Mouse (Mus musculus) forebrain, embryonic 14.5 days (tissue): Measurements from ENCODE around the gene Dirc2. TPM values are rescaled to one million over a fixed set of nuclear protein-coding genes. Genes with fewer than 3 reads are reported as not detected.

Experiments used
- ATAC-seq: fragments of 200-750 bp; cut with Nextera tagmentation; 2 replicates; pipeline ENCODE4 v1.8.0; 2017; ENCODE audit warnings: mild to moderate bottlenecking, moderate library complexity
- DNase-seq: peaks from one replicate; pipeline ENCODE4 v3.0.0-alpha.2; 2015; ENCODE audit warnings: low spot score
- H3K27ac ChIP-seq: fragments of 300-500 bp; sonication (generic); 2 replicates; pipeline ENCODE4 v1.5.1; 2014; ENCODE audit warnings: low read depth, mild to moderate bottlenecking, control low read depth, low read length, moderate library complexity
- H3K27me3 ChIP-seq: fragments of 300-500 bp; sonication (generic); replicated peaks from 2 replicates; pipeline ENCODE4 v1.6.1; 2014; ENCODE audit warnings: low read length, control low read depth, mixed read lengths; ENCODE audit not compliant: control insufficient read depth, insufficient read depth
- H3K36me3 ChIP-seq: fragments of 300-500 bp; sonication (generic); 2 replicates; pipeline ENCODE4 v1.6.1; 2014; ENCODE audit warnings: low read length, control low read depth; ENCODE audit not compliant: control insufficient read depth, insufficient read depth
- H3K4me1 ChIP-seq: fragments of 300-500 bp; sonication (generic); 2 replicates; pipeline ENCODE4 v1.6.1; 2014; ENCODE audit warnings: antibody characterized with exemption, low read length, control low read depth; ENCODE audit not compliant: control insufficient read depth, insufficient read depth
- H3K4me2 ChIP-seq: fragments of 300-500 bp; sonication (generic); 2 replicates; pipeline ENCODE4 v1.6.1; 2014; ENCODE audit warnings: mild to moderate bottlenecking, control low read depth, low read length
- H3K4me3 ChIP-seq: fragments of 300-500 bp; sonication (generic); 2 replicates; pipeline ENCODE4 v1.5.1; 2014; ENCODE audit warnings: low read depth, low read length, control low read depth
- H3K9ac ChIP-seq: fragments of 300-500 bp; sonication (generic); 2 replicates; pipeline ENCODE4 v1.6.1; 2014; ENCODE audit warnings: mild to moderate bottlenecking, low read length, control low read depth, moderate library complexity
- H3K9me3 ChIP-seq: fragments of 300-500 bp; sonication (generic); replicated peaks from 2 replicates; pipeline ENCODE4 v1.6.1; 2016; ENCODE audit warnings: low read length, control low read depth, mixed read lengths; ENCODE audit not compliant: control insufficient read depth
- WGBS: fragments of 180-500 bp; shearing (Covaris S2); extraction: QIAGEN DNeasy Blood & Tissue Kit; methylation state at CpG from one replicate; pipeline ENCODE4 v1.1.7; 2014; 5-methylcytosine and 5-hydroxymethylcytosine counted together
- polyA plus RNA-seq: library from polyadenylated mRNA; unstranded; fragments of >200 nt; fragmentation: Nextera tagmentation; extraction: Ambion mirVana; gene quantifications from 2 replicates; pipeline ENCODE4 v1.2.1, GENCODE M21; 2014

Gene Dirc2
- polyA plus RNA-seq, result 40.7 and 46.1 TPM in 2 replicates

GRCm38 (mm10) chr16:35768785-35769642 is at the start of gene Dirc2:
Gene Dirc2 (minus strand): TSS chr16:35769356.
- H3K4me3 ChIP-seq, result peak within 1 kb of the TSS; percentile 87
- H3K9me3 ChIP-seq, result no peaks in the 10 kb centered on the region
- under 1% methylated on average over 66 of the region's 78 CpGs for WGBS
- H3K27me3 ChIP-seq, result no peaks in the 10 kb centered on the region
- peaks cover 24% of the 10 kb centered on the region for H3K4me1 ChIP-seq
- ATAC-seq (peak; percentile 87), DNase-seq (peak; percentile 82)
- H3K27ac ChIP-seq, result peak within 1 kb of the TSS; percentile 75; the same call in 1 of the 2 replicates
- peak within 1 kb of the TSS; percentile 95 for H3K4me2 ChIP-seq
- H3K36me3 ChIP-seq, result no peaks in the 10 kb centered on the region
- H3K9ac ChIP-seq, result peak within 1 kb of the TSS; percentile 95

- H3K9ac ChIP-seq, result no peak overlapping the region
- no peak overlapping the region for H3K4me2 ChIP-seq
- no peaks in the 10 kb centered on the region for H3K9me3 ChIP-seq
- 38% methylated on average over 13 of the region's 13 CpGs for WGBS
- H3K36me3 ChIP-seq, result 0 out of 2 replicates have a peak, but pooled peaks cover 11% of the 10 kb centered on the region
- peak; percentile 85 for DNase-seq
- H3K4me1 ChIP-seq, result no peaks in the 10 kb centered on the region
- H3K27ac ChIP-seq, result no peak overlapping the region
- H3K27me3 ChIP-seq, result no peaks in the 10 kb centered on the region
- ATAC-seq, result peak; percentile 95
- no peak overlapping the region for H3K4me3 ChIP-seq
These were observed 48.3 kb upstream of the Dirc2 start for GRCm38 (mm10) chr16:35817255-35818089.

- Histone ChIP-seq H3K4me3 (no peak overlapping the region), H3K4me2 (no peak overlapping the region), H3K36me3 (no peaks in the 10 kb centered on the region), H3K27ac (no peak overlapping the region), H3K4me1 (no peaks in the 10 kb centered on the region), H3K27me3 (no peaks in the 10 kb centered on the region), H3K9me3 (no peaks in the 10 kb centered on the region), H3K9ac (no peak overlapping the region)
- DNase-seq, result no peak
- WGBS, result 88% methylated on average over 3 of the region's 3 CpGs
- ATAC-seq, result no peak
These were observed 44.0 kb upstream of the Dirc2 start for GRCm38 (mm10) chr16:35813119-35813518.

- H3K4me1 ChIP-seq, result no peaks in the 10 kb centered on the region
- no peak overlapping the region for H3K4me2 ChIP-seq
- no peak for DNase-seq
- ATAC-seq, result no peak
- H3K9ac ChIP-seq, result no peak overlapping the region
- H3K27me3 ChIP-seq, result no peaks in the 10 kb centered on the region
- H3K27ac ChIP-seq, result no peak overlapping the region
- peaks cover 2% of the 10 kb centered on the region; the same call in 1 of the 2 replicates for H3K36me3 ChIP-seq
- 95% methylated on average over 2 of the region's 2 CpGs for WGBS
- H3K4me3 ChIP-seq, result no peak overlapping the region
- H3K9me3 ChIP-seq, result no peaks in the 10 kb centered on the region
These were observed 39.7 kb upstream of the Dirc2 start for GRCm38 (mm10) chr16:35808838-35809237.

GRCm38 (mm10) chr16:35807663-35807992 is 38.5 kb upstream of the Dirc2 start:
- Histone ChIP-seq H3K27me3 (no peaks in the 10 kb centered on the region), H3K9me3 (no peaks in the 10 kb centered on the region), H3K4me1 (no peaks in the 10 kb centered on the region), H3K36me3 (peaks cover 2% of the 10 kb centered on the region; the same call in 1 of the 2 replicates), H3K4me2 (no peak overlapping the region), H3K9ac (no peak overlapping the region), H3K27ac (no peak overlapping the region), H3K4me3 (no peak overlapping the region)
- ATAC-seq (no peak), DNase-seq (no peak)
- 86% methylated on average over 4 of the region's 4 CpGs for WGBS

- no peaks in the 10 kb centered on the region for H3K4me1 ChIP-seq
- no peak for ATAC-seq
- H3K27ac ChIP-seq, result no peak overlapping the region
- no peaks in the 10 kb centered on the region for H3K9me3 ChIP-seq
- H3K36me3 ChIP-seq, result peaks cover 3% of the 10 kb centered on the region; the same call in 1 of the 2 replicates
- no peak overlapping the region for H3K4me3 ChIP-seq
- no peaks in the 10 kb centered on the region for H3K27me3 ChIP-seq
- no peak for DNase-seq
- H3K4me2 ChIP-seq, result no peak overlapping the region
- WGBS, result 85% methylated on average over 6 of the region's 6 CpGs
- H3K9ac ChIP-seq, result no peak overlapping the region
These were observed 38.0 kb upstream of the Dirc2 start for GRCm38 (mm10) chr16:35806973-35807662.

- H3K4me2 ChIP-seq, result no peak overlapping the region
- H3K27ac ChIP-seq, result no peak overlapping the region
- H3K4me1 ChIP-seq, result no peaks in the 10 kb centered on the region
- H3K27me3 ChIP-seq, result no peaks in the 10 kb centered on the region
- H3K36me3 ChIP-seq, result peaks cover 8% of the 10 kb centered on the region; the same call in 1 of the 2 replicates
- DNase-seq (no peak), ATAC-seq (no peak)
- WGBS, result 93% methylated on average over 4 of the region's 4 CpGs
- H3K9ac ChIP-seq, result no peak overlapping the region
- 0 out of 2 replicates have a peak, but pooled peaks cover 2% of the 10 kb centered on the region for H3K9me3 ChIP-seq
- no peak overlapping the region for H3K4me3 ChIP-seq
These were observed 34.6 kb upstream of the Dirc2 start for GRCm38 (mm10) chr16:35803723-35804122.

GRCm38 (mm10) chr16:35802163-35802562 is 33.0 kb upstream of the Dirc2 start:
- Histone ChIP-seq H3K36me3 (peaks cover 8% of the 10 kb centered on the region; the same call in 1 of the 2 replicates), H3K4me2 (no peak overlapping the region), H3K27me3 (no peaks in the 10 kb centered on the region), H3K9ac (no peak overlapping the region), H3K9me3 (0 out of 2 replicates have a peak, but pooled peaks cover 2% of the 10 kb centered on the region), H3K4me1 (no peaks in the 10 kb centered on the region), H3K4me3 (no peak overlapping the region), H3K27ac (no peak overlapping the region)
- ATAC-seq (no peak), DNase-seq (no peak)
- 93% methylated on average over 7 of the region's 7 CpGs for WGBS
